Mouse (Mus musculus) ovary, postnatal 10 days (tissue): ENCODE results near the gene Atg7.

Experiments used
- DNase-seq: peaks from one replicate; pipeline ENCODE4 v3.0.0; 2022; ENCODE audit warnings: low spot score

Atg7 gene

DNA sequence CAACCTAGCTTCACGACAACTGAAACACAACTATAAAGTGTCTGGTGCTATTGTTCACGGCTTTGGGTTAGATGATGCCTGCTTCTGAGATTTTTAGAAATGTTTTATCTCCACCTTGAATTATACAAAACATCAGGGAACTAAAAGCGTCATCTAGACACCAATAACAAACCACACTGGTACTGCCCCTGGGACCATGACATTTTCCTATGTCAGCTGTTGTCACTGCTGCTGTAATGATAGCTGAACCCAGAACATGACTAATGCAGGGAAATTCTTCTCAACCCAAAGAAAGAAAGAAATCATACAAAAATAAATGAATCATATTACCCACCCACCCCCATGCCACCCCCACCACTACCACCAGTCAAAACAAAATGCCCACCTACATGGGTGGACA, 261.9 kb downstream of the Atg7 start:
- no peak for DNase-seq

- DNase-seq = no peak
These were observed 262.5 kb downstream of the Atg7 start for GRCm38 (mm10) chr6:114905253-114906028.

DNA sequence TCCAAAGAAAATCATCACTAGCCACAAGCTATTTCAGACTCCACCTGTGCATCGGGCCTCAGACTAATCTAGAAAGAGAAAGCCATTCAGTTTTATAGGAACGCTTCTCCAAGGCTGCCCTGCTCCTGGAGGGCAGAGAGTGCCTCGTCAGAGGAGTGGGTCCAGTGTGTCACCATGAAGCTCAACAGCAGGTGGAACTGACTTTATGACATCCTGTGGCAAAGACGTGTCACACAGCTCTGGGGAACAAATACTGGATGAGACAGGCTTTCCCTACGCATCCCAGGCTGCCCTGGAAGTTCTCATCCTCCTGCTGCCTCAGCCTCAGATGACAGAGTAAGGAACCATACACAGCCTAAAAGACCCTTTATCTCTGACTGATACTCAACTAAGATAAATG, 263.3 kb downstream of the Atg7 start:
- DNase-seq = no peak

GRCm38 (mm10) chr6:114907459-114907858, 264.6 kb downstream of the Atg7 start:
- DNase-seq = no peak

GRCm38 (mm10) chr6:114909801-114910200, 266.9 kb downstream of the Atg7 start:
- no peak for DNase-seq
